Mouse (Mus musculus) heart, embryonic 11.5 days (tissue): ENCODE results near the gene 3100002H09Rik. TPM values are rescaled to one million over a fixed set of nuclear protein-coding genes. Genes with fewer than 3 reads are reported as not detected.
A peak's percentile ranks its signal among the peaks of the same experiment; 100 is the strongest.

ENCODE experiments used
- ATAC-seq: fragments of 200-750 bp; cut with Nextera tagmentation; replicated peaks from 2 replicates; pipeline ENCODE4 v1.8.0; 2017; ENCODE audit warnings: moderate library complexity; ENCODE audit not compliant: insufficient number of reproducible peaks, low FRiP score, low TSS enrichment
- H3K27ac ChIP-seq: fragments of 300-500 bp; sonication (generic); 2 replicates; pipeline ENCODE4 v1.5.1; 2014; ENCODE audit warnings: mild to moderate bottlenecking, low read depth, low read length
- H3K27me3 ChIP-seq: fragments of 300-500 bp; sonication (generic); 2 replicates; pipeline ENCODE4 v1.6.1; 2014; ENCODE audit warnings: mild to moderate bottlenecking, low read length, mixed read lengths; ENCODE audit not compliant: control insufficient read depth, insufficient read depth
- H3K36me3 ChIP-seq: fragments of 300-500 bp; sonication (generic); 2 replicates; pipeline ENCODE4 v1.6.1; 2014; ENCODE audit warnings: mild to moderate bottlenecking, low read length, moderate library complexity, mixed read lengths; ENCODE audit not compliant: control insufficient read depth, insufficient read depth
- H3K4me1 ChIP-seq: fragments of 300-500 bp; sonication (generic); 2 replicates; pipeline ENCODE4 v1.6.1; 2014; ENCODE audit warnings: low read length; ENCODE audit not compliant: control insufficient read depth, insufficient read depth
- H3K4me2 ChIP-seq: fragments of 300-500 bp; sonication (generic); 2 replicates; pipeline ENCODE4 v1.6.1; 2014; ENCODE audit warnings: mild to moderate bottlenecking, moderate library complexity
- H3K4me3 ChIP-seq: fragments of 300-500 bp; sonication (generic); 2 replicates; pipeline ENCODE4 v1.5.1; 2014; ENCODE audit warnings: low read depth, low read length
- H3K9ac ChIP-seq: fragments of 300-500 bp; sonication (generic); 2 replicates; pipeline ENCODE4 v1.6.1; 2014; ENCODE audit warnings: mild to moderate bottlenecking, low read depth, low read length, moderate library complexity
- H3K9me3 ChIP-seq: fragments of 300-500 bp; sonication (generic); replicated peaks from 2 replicates; pipeline ENCODE4 v1.6.1; 2016; ENCODE audit warnings: low read length; ENCODE audit not compliant: control insufficient read depth
- WGBS: fragments of 180-500 bp; shearing (Covaris S2); extraction: QIAGEN DNeasy Blood & Tissue Kit; methylation state at CpG from one replicate; pipeline ENCODE4 v1.1.7; 2014; ENCODE audit not compliant: insufficient replicate concordance; 5-methylcytosine and 5-hydroxymethylcytosine counted together
- polyA plus RNA-seq: library from polyadenylated mRNA; unstranded; fragments of >200 nt; fragmentation: Nextera tagmentation; extraction: Ambion mirVana; gene quantifications from 2 replicates; pipeline ENCODE4 v1.2.1, GENCODE M21; 2014

The 3100002H09Rik gene
- polyA plus RNA-seq, 1 experiment from 2014 or later = not detected

- 72% methylated on average over 7 of the region's 7 CpGs for WGBS
Observed at GRCm38 (mm10) chr4:124580695-124581094, 29.9 kb downstream of the 3100002H09Rik start.

GRCm38 (mm10) chr4:124575955-124576445, 34.6 kb downstream of the 3100002H09Rik start:
- Histone ChIP-seq H3K27ac (no peak overlapping the region), H3K36me3 (no peaks in the 10 kb centered on the region), H3K4me1 (peaks cover 17% of the 10 kb centered on the region), H3K9me3 (no peaks in the 10 kb centered on the region), H3K4me2 (peak overlapping the region; percentile 95), H3K27me3 (peaks cover 52% of the 10 kb centered on the region), H3K9ac (no peak overlapping the region), H3K4me3 (peak overlapping the region; percentile 57)
- ATAC-seq = no peak
- WGBS = 3% methylated on average over 7 of the region's 7 CpGs

More at GRCm38 (mm10) chr4:124580695-124581094, 29.9 kb downstream of the 3100002H09Rik start:
- Histone ChIP-seq H3K4me2 (no peak overlapping the region), H3K9ac (no peak overlapping the region), H3K36me3 (no peaks in the 10 kb centered on the region), H3K4me1 (peaks cover 4% of the 10 kb centered on the region; the same call in 1 of the 2 replicates), H3K4me3 (no peak overlapping the region), H3K27me3 (peaks cover 36% of the 10 kb centered on the region), H3K9me3 (no peaks in the 10 kb centered on the region), H3K27ac (no peak overlapping the region)
- ATAC-seq = no peak

- H3K27me3 ChIP-seq = peaks cover 50% of the 10 kb centered on the region
- H3K36me3 ChIP-seq = no peaks in the 10 kb centered on the region
- peak overlapping the region; percentile 69 for H3K9ac ChIP-seq
- H3K27ac ChIP-seq = no peak overlapping the region
- under 1% methylated on average over 61 of the region's 61 CpGs for WGBS
- ATAC-seq = no peak
- no peaks in the 10 kb centered on the region for H3K9me3 ChIP-seq
- H3K4me1 ChIP-seq = peaks cover 17% of the 10 kb centered on the region
- peak overlapping the region; percentile 57 for H3K4me3 ChIP-seq
- peak overlapping the region; percentile 95 for H3K4me2 ChIP-seq
Observed at GRCm38 (mm10) chr4:124575269-124575954, 35.2 kb downstream of the 3100002H09Rik start.

GRCm38 (mm10) chr4:124573586-124573985, 37.0 kb downstream of the 3100002H09Rik start:
- WGBS = 26% methylated on average over 4 of the region's 4 CpGs
- Histone ChIP-seq H3K9ac (no peak overlapping the region), H3K4me3 (no peak overlapping the region), H3K27ac (no peak overlapping the region), H3K4me1 (peaks cover 17% of the 10 kb centered on the region), H3K27me3 (peaks cover 59% of the 10 kb centered on the region), H3K4me2 (no peak overlapping the region), H3K9me3 (no peaks in the 10 kb centered on the region), H3K36me3 (no peaks in the 10 kb centered on the region)
- ATAC-seq = no peak

GRCm38 (mm10) chr4:124570977-124571376, 39.6 kb downstream of the 3100002H09Rik start:
- no peaks in the 10 kb centered on the region for H3K36me3 ChIP-seq
- ATAC-seq = no peak
- WGBS = 46% methylated on average over 9 of the region's 9 CpGs
- peak overlapping the region; percentile 11; the same call in 1 of the 2 replicates for H3K4me2 ChIP-seq
- H3K9ac ChIP-seq = no peak overlapping the region
- peaks cover 16% of the 10 kb centered on the region for H3K4me1 ChIP-seq
- no peak overlapping the region; the same call in 1 of the 2 replicates for H3K27ac ChIP-seq
- no peaks in the 10 kb centered on the region for H3K9me3 ChIP-seq
- no peak overlapping the region for H3K4me3 ChIP-seq
- peaks cover 48% of the 10 kb centered on the region for H3K27me3 ChIP-seq

GRCm38 (mm10) chr4:124569661-124570060, 40.9 kb downstream of the 3100002H09Rik start:
- no peaks in the 10 kb centered on the region for H3K36me3 ChIP-seq
- H3K4me3 ChIP-seq = no peak overlapping the region
- H3K4me2 ChIP-seq = no peak overlapping the region
- ATAC-seq = no peak
- peaks cover 37% of the 10 kb centered on the region for H3K27me3 ChIP-seq
- WGBS = 25% methylated on average over 7 of the region's 7 CpGs
- peaks cover 6% of the 10 kb centered on the region; the same call in 1 of the 2 replicates for H3K4me1 ChIP-seq
- no peak overlapping the region for H3K9ac ChIP-seq
- no peaks in the 10 kb centered on the region for H3K9me3 ChIP-seq
- no peak overlapping the region for H3K27ac ChIP-seq

GRCm38 (mm10) chr4:124563371-124563770, 47.2 kb downstream of the 3100002H09Rik start:
- Histone ChIP-seq H3K27me3 (peaks cover 21% of the 10 kb centered on the region), H3K4me1 (no peaks in the 10 kb centered on the region), H3K9me3 (no peaks in the 10 kb centered on the region), H3K27ac (no peak overlapping the region), H3K36me3 (no peaks in the 10 kb centered on the region), H3K4me2 (no peak overlapping the region), H3K4me3 (no peak overlapping the region), H3K9ac (no peak overlapping the region)
- ATAC-seq = no peak
- 35% methylated on average over 2 of the region's 2 CpGs for WGBS

GRCm38 (mm10) chr4:124562721-124563120, 47.9 kb downstream of the 3100002H09Rik start:
- Histone ChIP-seq H3K9ac (no peak overlapping the region), H3K4me3 (no peak overlapping the region), H3K4me1 (no peaks in the 10 kb centered on the region), H3K27me3 (peaks cover 20% of the 10 kb centered on the region), H3K36me3 (no peaks in the 10 kb centered on the region), H3K9me3 (no peaks in the 10 kb centered on the region), H3K27ac (no peak overlapping the region), H3K4me2 (no peak overlapping the region)
- ATAC-seq = no peak
- 61% methylated on average over 7 of the region's 7 CpGs for WGBS
